Mouse (Mus musculus) MEL (cell line): ENCODE results near the gene Cyp39a1.

Experiments
- CTCF ChIP-seq, 3 experiments: IDR thresholded peaks in 2 of 3; conservative IDR thresholded peaks in 1 of 3; 2 replicates each; pipeline ENCODE4 v1.5.1; 2011 to 2012; ENCODE audit warnings: low read length in 3 of 3, low read depth in 2 of 3, mild to moderate bottlenecking in 2 of 3, improper control_type of control experiment in 1 of 3, inconsistent platforms in 1 of 3, mixed read lengths in 1 of 3, moderate library complexity in 1 of 3; ENCODE audit not compliant: control insufficient read depth in 1 of 3, insufficient read depth in 1 of 3, poor library complexity in 1 of 3, severe bottlenecking in 1 of 3
- E2F4 ChIP-seq: IDR thresholded peaks from 2 replicates; pipeline ENCODE4 v1.6.1; 2011; ENCODE audit warnings: low read depth, low read length, improper control_type of control experiment, borderline replicate concordance
- EP300 ChIP-seq, 2 experiments: IDR thresholded peaks; 2 replicates each; pipeline ENCODE4 v1.6.1; 2011; ENCODE audit warnings: improper control_type of control experiment in 2 of 2, low read length in 2 of 2, low read depth in 1 of 2, mild to moderate bottlenecking in 1 of 2
- GATA1 ChIP-seq: IDR thresholded peaks from 2 replicates; pipeline ENCODE4 v1.6.1; 2011; ENCODE audit warnings: low read depth, low read length, improper control_type of control experiment
- POLR2A ChIP-seq, 2 experiments: IDR thresholded peaks; 2 replicates each; pipeline ENCODE4 v1.6.1; 2011 to 2012; ENCODE audit warnings: low read length in 2 of 2, mild to moderate bottlenecking in 2 of 2, control low read depth in 1 of 2, improper control_type of control experiment in 1 of 2, low read depth in 1 of 2, moderate library complexity in 1 of 2; ENCODE audit not compliant: control insufficient read depth in 1 of 2, insufficient read depth in 1 of 2, poor library complexity in 1 of 2
- POLR2AphosphoS2 ChIP-seq: IDR thresholded peaks from 2 replicates; pipeline ENCODE4 v1.6.1; 2011; ENCODE audit warnings: low read length, improper control_type of control experiment
- RAD21 ChIP-seq: IDR thresholded peaks from 2 replicates; pipeline ENCODE4 v1.6.1; 2011; ENCODE audit warnings: mild to moderate bottlenecking, low read depth, low read length, improper control_type of control experiment
- TAL1 ChIP-seq: IDR thresholded peaks from 2 replicates; pipeline ENCODE4 v1.6.1; 2012; ENCODE audit warnings: mild to moderate bottlenecking, inconsistent platforms, low read length, moderate library complexity, mixed read lengths
- UBTF ChIP-seq: IDR thresholded peaks from 2 replicates; pipeline ENCODE4 v1.6.1; 2012; ENCODE audit warnings: low read depth, mild to moderate bottlenecking, inconsistent platforms, low read length, improper control_type of control experiment, moderate library complexity, borderline replicate concordance; ENCODE audit not compliant: insufficient read depth
- USF1 ChIP-seq: IDR thresholded peaks from 2 replicates; pipeline ENCODE4 v1.6.1; 2014; ENCODE audit warnings: low read depth, mild to moderate bottlenecking, inconsistent platforms, low read length, improper control_type of control experiment, moderate library complexity

- no peak for TF ChIP-seq POLR2A (IDR thresholded peaks at IDR 0.05; ENCODE audit: control insufficient read depth in 1 of 2, insufficient read depth in 1 of 2, low read depth in 1 of 2, low read length in 2 of 2, poor library complexity in 1 of 2)
- TF ChIP-seq EP300 (IDR thresholded peaks at IDR 0.05; ENCODE audit: low read depth in 1 of 2, low read length in 2 of 2) = no peak
- no peak for TF ChIP-seq UBTF
- TF ChIP-seq E2F4 = no peak
- no peak for TF ChIP-seq RAD21
- no peak for TF ChIP-seq USF1
- no peak for TF ChIP-seq GATA1
- no peak for TF ChIP-seq CTCF (IDR thresholded peaks at IDR 0.05 in 2 of 3, conservative IDR thresholded peaks at IDR 0.05 in 1 of 3; ENCODE audit: control insufficient read depth in 1 of 3, insufficient read depth in 1 of 3, low read depth in 2 of 3, low read length in 3 of 3, poor library complexity in 1 of 3, severe bottlenecking in 1 of 3)
- no peak for TF ChIP-seq TAL1
- no peak for TF ChIP-seq POLR2AphosphoS2
Measured at GRCm38 (mm10) chr17:43751146-43751545, 83.9 kb downstream of the Cyp39a1 start.
